Mouse (Mus musculus) lung, adult 2 months (tissue): ENCODE results near the gene Hoxb5. TPM values are rescaled to one million over a fixed set of nuclear protein-coding genes. Genes with fewer than 3 reads are reported as not detected.
A peak's percentile ranks its signal among the peaks of the same experiment; 100 is the strongest.

ENCODE experiments used
- DNase-seq: peaks from one replicate; pipeline ENCODE4 v3.0.0; 2022
- H3K4me1 ChIP-seq: fragments of 200-500 bp; 2 replicates; pipeline ENCODE4 v1.6.1; 2011; ENCODE audit warnings: low read length; ENCODE audit not compliant: control insufficient read depth, insufficient read depth
- H3K4me3 ChIP-seq: fragments of 200-500 bp; replicated peaks from 2 replicates; pipeline ENCODE3; 2011; ENCODE audit warnings: low read depth, mild to moderate bottlenecking, control low read depth, low read length; ENCODE audit errors: extremely low read depth
- CTCF ChIP-seq: fragments of 200-500 bp; IDR thresholded peaks from 2 replicates; pipeline ENCODE4 v1.5.1; 2011; ENCODE audit warnings: mild to moderate bottlenecking, low read length, control low read depth; ENCODE audit not compliant: insufficient read depth
- POLR2A ChIP-seq: fragments of 200-500 bp; IDR thresholded peaks from 2 replicates; pipeline ENCODE4 v1.6.1; 2011; ENCODE audit warnings: low read depth, mild to moderate bottlenecking, control low read depth, low read length, borderline replicate concordance; ENCODE audit errors: extremely low read depth
- WGBS: fragments of 180-500 bp; shearing (Covaris S2); methylation state at CpG from one replicate; pipeline ENCODE4 v1.1.7; 2018; 5-methylcytosine and 5-hydroxymethylcytosine counted together
- polyA plus RNA-seq: library from polyadenylated mRNA; depleted of rRNA; stranded (reverse); fragments of >200 nt; gene quantifications from 2 replicates; pipeline ENCODE4 v1.2.3, GENCODE M21; 2012

Hoxb5 gene
- polyA plus RNA-seq, 1 experiment: 12.1 TPM

- H3K4me3 ChIP-seq: no peak overlapping the region
- DNase-seq: no peak
- 41% methylated on average over 14 of the region's 14 CpGs for WGBS
- 0 out of 2 replicates have a peak, but pooled peaks cover 5% of the 10 kb centered on the region for H3K4me1 ChIP-seq
- no peak for TF ChIP-seq CTCF
- no peak for TF ChIP-seq POLR2A
These were observed 46.6 kb downstream of the Hoxb5 start for GRCm38 (mm10) chr11:96349491-96350340.

GRCm38 (mm10) chr11:96350341-96350624 is 47.1 kb downstream of the Hoxb5 start, which contains the start of gene Hoxb2:
TSS of gene Hoxb2 (plus strand) at chr11:96350525.
- DNase-seq: no peak
- Histone ChIP-seq H3K4me1 (0 out of 2 replicates have a peak, but pooled peaks cover 5% of the 10 kb centered on the region), H3K4me3 (no peak within 1 kb of the TSS)
- TF ChIP-seq POLR2A (no peak), CTCF (no peak)
- WGBS: 67% methylated on average over 2 of the region's 2 CpGs

GRCm38 (mm10) chr11:96350791-96351190 is 47.7 kb downstream of the Hoxb5 start:
- DNase-seq: no peak
- TF ChIP-seq CTCF: no peak
- no peak for TF ChIP-seq POLR2A
- no peak overlapping the region for H3K4me3 ChIP-seq
- 85% methylated on average over 2 of the region's 2 CpGs for WGBS
- 0 out of 2 replicates have a peak, but pooled peaks cover 4% of the 10 kb centered on the region for H3K4me1 ChIP-seq

GRCm38 (mm10) chr11:96351312-96351711 is 48.2 kb downstream of the Hoxb5 start:
- DNase-seq: no peak
- Histone ChIP-seq H3K4me1 (0 out of 2 replicates have a peak, but pooled peaks cover 3% of the 10 kb centered on the region), H3K4me3 (no peak overlapping the region)
- 27% methylated on average over 11 of the region's 11 CpGs for WGBS
- no peak for TF ChIP-seq POLR2A
- TF ChIP-seq CTCF: no peak

- Histone ChIP-seq H3K4me1 (0 out of 2 replicates have a peak, but pooled peaks cover 3% of the 10 kb centered on the region), H3K4me3 (peak overlapping the region; percentile 71)
- WGBS: 2% methylated on average over 22 of the region's 22 CpGs
- DNase-seq: no peak
- TF ChIP-seq POLR2A (peak; percentile 59; the same call in 1 of the 2 replicates), CTCF (no peak)
These were observed 48.7 kb downstream of the Hoxb5 start for GRCm38 (mm10) chr11:96351831-96352230.

- under 1% methylated on average over 75 of the region's 75 CpGs for WGBS
- no peak for TF ChIP-seq CTCF
- TF ChIP-seq POLR2A: no peak
- H3K4me3 ChIP-seq: peak overlapping the region; percentile 71
- H3K4me1 ChIP-seq: 0 out of 2 replicates have a peak, but pooled peaks cover 2% of the 10 kb centered on the region
- peak; percentile 40 for DNase-seq
These were observed 49.8 kb downstream of the Hoxb5 start for GRCm38 (mm10) chr11:96352691-96353521.

GRCm38 (mm10) chr11:96353522-96353841 is 50.3 kb downstream of the Hoxb5 start:
- 17% methylated on average over 14 of the region's 14 CpGs for WGBS
- H3K4me1 ChIP-seq: no peaks in the 10 kb centered on the region
- TF ChIP-seq POLR2A (no peak), CTCF (no peak)
- DNase-seq: no peak
- peak overlapping the region; percentile 71 for H3K4me3 ChIP-seq

- TF ChIP-seq POLR2A (no peak), CTCF (no peak)
- Histone ChIP-seq H3K4me1 (no peaks in the 10 kb centered on the region), H3K4me3 (no peak overlapping the region)
- 45% methylated on average over 8 of the region's 8 CpGs for WGBS
- DNase-seq: no peak
These were observed 50.8 kb downstream of the Hoxb5 start for GRCm38 (mm10) chr11:96353939-96354338.

GRCm38 (mm10) chr11:96354376-96354775 is 51.2 kb downstream of the Hoxb5 start:
- no peak for DNase-seq

More at GRCm38 (mm10) chr11:96354376-96354775, 51.2 kb downstream of the Hoxb5 start:
- WGBS: 8% methylated on average over 25 of the region's 25 CpGs
- Histone ChIP-seq H3K4me1 (no peaks in the 10 kb centered on the region), H3K4me3 (peak overlapping the region; percentile 18)
- TF ChIP-seq POLR2A (no peak), CTCF (no peak)
